Mouse (Mus musculus) bone marrow macrophage, adult 2 months (primary cell): Measurements from ENCODE around the gene Sorcs2.

Experiments used
- CTCF ChIP-seq: IDR thresholded peaks from 2 replicates; pipeline ENCODE4 v1.5.1; 2012; ENCODE audit warnings: low read depth, mild to moderate bottlenecking, low read length, moderate library complexity
- POLR2A ChIP-seq: IDR thresholded peaks from 2 replicates; pipeline ENCODE4 v1.6.1; 2012; ENCODE audit warnings: mild to moderate bottlenecking, low read depth, low read length, borderline replicate concordance

GRCm38 (mm10) chr5:36100488-36100887, 297.5 kb downstream of the Sorcs2 start:
- TF ChIP-seq CTCF (no peak), POLR2A (no peak)
